Mouse (Mus musculus) erythroid progenitor cell, adult 5-6 weeks (primary cell): ENCODE measurements around the gene Eml1. TPM values are rescaled to one million over a fixed set of nuclear protein-coding genes. Genes with fewer than 3 reads are reported as not detected.

ENCODE experiments used
- ATAC-seq: replicated peaks from 2 replicates; pipeline ENCODE4 v1.8.0; 2016; ENCODE audit warnings: moderate number of reproducible peaks, mild to moderate bottlenecking, moderate TSS enrichment, inconsistent platforms; ENCODE audit not compliant: poor library complexity, low FRiP score, severe bottlenecking
- total RNA-seq, 2 experiments: library from RNA; stranded (forward) in 1 of 2; stranded (reverse) in 1 of 2; fragments of 150-400 nt in 1 of 2; fragments of 186-747, 209-891 nt in 1 of 2; gene quantifications; 2 replicates each; pipeline versions ENCODE4 v1.2.3 to v1.2.4; 2015 to 2017; ENCODE audit warnings: low replicate concordance in 2 of 2

Gene Eml1
- total RNA-seq, 2 experiments from 2014 or later: not detected

- ATAC-seq: no peak
Measured at GRCm38 (mm10) chr12:108519374-108519773, 148.6 kb downstream of the Eml1 start.

DNA sequence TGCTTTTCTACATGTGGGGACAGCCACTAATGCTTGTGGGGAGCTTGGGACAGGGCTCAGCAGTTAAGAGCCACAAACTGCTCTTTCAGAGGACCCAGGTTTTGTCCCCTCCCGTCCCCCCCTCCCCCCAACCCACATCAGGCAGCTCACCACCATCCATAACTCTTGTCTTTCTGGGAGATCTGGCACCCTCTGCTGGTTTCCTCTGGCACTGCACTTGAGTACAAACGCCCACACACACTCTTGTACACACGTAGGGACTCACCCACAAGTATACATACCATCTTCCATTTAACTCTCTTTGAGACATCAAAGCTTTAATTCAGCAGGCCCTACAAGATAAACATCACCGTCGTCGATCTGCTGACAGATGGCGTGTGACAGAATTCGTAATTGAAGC is 158.5 kb downstream of the Eml1 start:
- no peak for ATAC-seq

DNA sequence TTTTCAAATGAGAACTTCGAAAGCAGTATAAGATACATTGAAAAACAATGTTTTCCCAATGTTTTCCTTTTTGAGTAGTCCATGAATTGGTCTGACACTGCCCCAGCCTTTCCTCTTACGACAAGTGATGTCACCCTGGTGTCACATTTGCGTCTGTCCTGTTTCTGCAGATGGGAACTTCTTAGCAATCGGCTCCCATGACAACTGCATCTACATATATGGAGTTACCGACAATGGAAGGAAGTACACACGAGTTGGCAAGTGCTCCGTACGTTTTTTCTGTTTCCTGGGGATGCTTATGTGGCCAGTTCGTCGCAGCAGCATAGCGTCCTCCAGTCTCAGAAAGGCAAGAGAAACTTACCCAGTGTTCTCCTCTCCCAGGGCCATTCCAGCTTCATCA is 163.7 kb downstream of the Eml1 start:
- no peak for ATAC-seq

GRCm38 (mm10) chr12:108536461-108536860 is 165.7 kb downstream of the Eml1 start:
- no peak for ATAC-seq

- ATAC-seq: no peak; the same call in 1 of the 2 replicates
Measured at GRCm38 (mm10) chr12:108541088-108541487, 170.3 kb downstream of the Eml1 start.

GRCm38 (mm10) chr12:108546508-108547153 is 175.9 kb downstream of the Eml1 start:
- ATAC-seq: no peak

GRCm38 (mm10) chr12:108547251-108547875 is 176.6 kb downstream of the Eml1 start:
- ATAC-seq: no peak

GRCm38 (mm10) chr12:108551731-108552130 is 181.0 kb downstream of the Eml1 start:
- ATAC-seq: no peak

GRCm38 (mm10) chr12:108553079-108553478 is 182.3 kb downstream of the Eml1 start:
- no peak for ATAC-seq

DNA sequence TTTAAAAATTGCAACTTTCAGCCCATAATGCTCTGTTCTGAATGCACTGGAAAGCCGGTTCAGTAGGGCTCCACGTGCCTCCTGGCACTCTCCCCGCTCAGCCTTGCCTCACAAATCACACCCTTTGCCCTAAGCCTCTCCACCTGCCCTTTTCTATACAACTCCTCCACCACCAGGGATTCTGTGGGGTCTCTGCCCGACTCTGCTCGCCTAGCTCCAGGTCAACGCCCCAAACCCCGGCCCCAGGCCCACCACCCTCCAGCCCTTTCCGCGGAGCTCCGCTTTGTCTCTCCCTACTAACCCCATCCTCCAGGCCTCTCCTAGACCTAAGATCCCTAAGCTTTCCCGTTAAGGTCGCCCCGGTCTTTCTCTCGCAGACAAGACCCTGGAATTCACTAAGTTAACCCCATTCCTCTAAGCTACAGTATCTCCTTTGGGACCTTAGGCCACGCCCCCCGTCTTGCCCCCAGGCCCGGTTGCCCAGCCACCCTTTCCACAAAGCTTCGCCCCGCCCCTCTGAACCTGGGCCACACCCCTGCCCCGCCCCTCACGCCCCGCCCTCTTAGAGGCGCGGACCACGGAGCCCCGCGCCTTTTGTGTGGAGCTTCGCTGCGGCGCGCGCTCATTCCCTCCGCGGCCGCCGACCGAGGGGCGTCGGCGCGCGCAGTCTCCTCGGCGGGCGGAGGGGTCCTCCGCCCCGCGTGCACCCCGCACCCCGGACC is 183.5 kb downstream of the Eml1 start, which contains the start of gene Evl:
Evl (plus strand) TSS at position 601 of the 722 bp plus-strand sequence.
- no peak for ATAC-seq

DNA sequence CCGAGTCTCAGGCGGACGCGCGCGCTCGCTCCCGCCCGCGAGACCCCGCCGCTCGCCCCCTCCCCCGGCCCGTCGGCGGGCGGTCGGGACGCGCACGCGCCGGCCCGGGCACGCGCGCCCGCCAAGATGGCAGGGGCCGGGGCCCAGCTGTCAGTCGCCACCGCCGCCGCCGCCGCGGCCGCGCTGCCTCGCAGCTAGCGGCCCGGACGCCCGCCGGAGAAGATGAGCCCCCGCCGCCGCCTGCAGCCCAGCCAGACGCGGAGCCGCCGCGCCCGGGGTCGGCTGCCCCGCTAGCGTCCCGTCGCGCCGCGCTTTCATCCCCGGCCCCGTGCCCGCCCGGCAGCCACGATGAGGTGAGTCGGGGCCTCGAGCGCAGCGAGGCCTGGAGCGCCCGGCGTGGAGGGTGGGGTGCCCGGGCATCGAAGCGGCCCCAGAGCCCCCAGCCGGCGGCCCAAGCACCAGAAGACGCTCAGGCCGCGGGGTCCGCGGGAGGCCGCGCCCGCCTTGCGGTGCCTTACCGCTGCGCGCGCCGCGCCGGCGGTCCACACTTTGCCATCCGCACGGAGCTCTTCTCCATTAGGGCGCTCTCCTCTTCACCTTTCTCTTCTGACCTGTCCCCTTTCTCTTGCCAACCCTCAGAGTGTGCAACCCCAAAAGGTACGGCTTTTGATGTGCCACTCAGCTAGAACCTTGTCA is 184.3 kb downstream of the Eml1 start:
- no peak for ATAC-seq

- ATAC-seq: no peak
Measured at GRCm38 (mm10) chr12:108558194-108558593, 187.4 kb downstream of the Eml1 start.

DNA sequence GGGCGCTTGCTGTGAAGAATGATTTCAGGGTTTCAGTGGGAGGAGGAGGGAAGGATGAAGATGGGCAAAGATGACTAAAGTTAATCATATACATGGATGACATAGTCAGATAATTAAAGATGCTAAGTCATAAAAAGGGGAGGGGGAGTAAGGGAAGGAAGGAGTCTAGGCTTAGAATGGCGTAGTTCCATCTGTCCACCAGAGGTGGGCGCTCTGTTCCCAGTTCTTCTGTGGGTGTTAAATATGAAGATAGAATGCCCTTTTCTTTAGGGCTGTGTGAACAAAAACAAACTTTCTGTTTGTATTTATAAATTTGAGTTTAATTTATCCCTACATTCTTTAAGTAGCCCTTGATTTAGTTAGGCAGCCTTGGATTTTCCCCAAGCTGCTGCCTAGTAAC is 192.5 kb downstream of the Eml1 start:
- no peak for ATAC-seq

DNA sequence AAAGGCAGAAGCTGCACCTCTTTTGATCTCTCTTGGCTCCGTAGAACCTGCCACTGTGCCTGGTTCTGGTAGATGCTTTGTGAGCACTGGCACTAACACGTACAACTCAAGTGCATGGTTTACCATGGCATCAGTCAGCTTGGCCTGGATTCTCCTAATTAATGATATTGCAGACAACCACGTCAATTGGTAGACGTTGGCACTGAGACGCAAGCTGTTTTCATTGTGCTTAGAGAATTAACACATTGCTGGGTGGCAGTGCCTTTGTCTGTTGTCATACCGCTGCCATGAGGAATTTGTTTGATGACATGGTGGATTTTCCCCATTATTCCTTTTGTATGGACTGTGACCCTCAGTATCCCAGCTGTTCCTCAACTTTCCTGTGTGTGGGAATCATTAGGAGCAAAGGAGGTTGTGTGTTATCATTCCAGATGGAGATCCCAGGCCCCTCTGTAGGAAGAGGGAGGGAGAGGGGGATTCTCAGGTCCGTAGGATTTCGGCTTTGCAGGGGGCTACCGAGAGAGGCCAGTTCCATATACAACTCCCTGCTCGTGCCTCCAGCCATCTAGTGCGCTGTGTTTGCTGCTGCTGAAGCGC is 194.3 kb downstream of the Eml1 start:
- ATAC-seq: no peak

GRCm38 (mm10) chr12:108579156-108579871 is 208.6 kb downstream of the Eml1 start:
- no peak for ATAC-seq

DNA sequence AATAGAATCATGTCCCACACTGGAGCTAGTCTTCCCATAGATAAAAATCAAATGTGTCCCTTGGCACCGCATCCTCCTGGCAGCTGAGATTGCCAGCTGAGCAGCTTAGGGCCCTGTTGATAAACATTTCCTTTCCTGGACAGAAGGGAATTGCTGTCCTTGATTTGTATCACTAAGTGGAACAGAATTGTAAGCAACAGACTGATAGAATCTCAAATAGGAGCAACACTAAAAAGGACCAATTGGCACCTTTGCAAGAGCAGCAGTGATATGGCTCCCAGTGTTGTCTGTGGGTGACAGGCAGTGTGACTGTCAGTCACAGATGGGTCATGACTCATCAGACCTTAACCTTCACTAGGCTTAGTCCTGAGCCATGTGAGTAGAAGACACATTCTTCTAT is 213.0 kb downstream of the Eml1 start:
- no peak for ATAC-seq
